Mouse (Mus musculus) liver, postnatal 0 days (tissue): ENCODE data around the gene Csnk1d.

Source experiments
- CTCF ChIP-seq: sonication (generic); IDR thresholded peaks from 2 replicates; pipeline ENCODE4 v1.5.1; 2016; ENCODE audit warnings: antibody characterized with exemption, low read depth
- EP300 ChIP-seq: IDR thresholded peaks from 2 replicates; pipeline ENCODE4 v1.6.1; 2016; ENCODE audit warnings: antibody characterized with exemption, low read depth, mild to moderate bottlenecking

- no peak for TF ChIP-seq CTCF
- no peak for TF ChIP-seq EP300
Measured at GRCm38 (mm10) chr11:120988410-120988809, 2.7 kb downstream of the Csnk1d start.
